Mouse (Mus musculus) liver, embryonic 13.5 days (tissue): ENCODE measurements at regions not wholly inside any gene's neighbourhood (a gene's known extent, or its start where the extent isn't known, plus 50 kb on each side); places are given as distances from the start of the nearest gene placed in this dataset.
"Not testable (repeated sequence)": the region's sequence is repeated elsewhere in the genome, so short reads cannot be mapped to it uniquely, and the experiment has no call there.

Experiments
- ATAC-seq: fragments of 200-750 bp; cut with Nextera tagmentation; 2 replicates; pipeline ENCODE4 v1.8.0; 2017; ENCODE audit warnings: low read depth, mild to moderate bottlenecking, moderate number of reproducible peaks, moderate library complexity
- DNase-seq: peaks from one replicate; pipeline ENCODE4 v3.0.0; 2022
- H3K27ac ChIP-seq: fragments of 300-500 bp; sonication (generic); 2 replicates; pipeline ENCODE4 v1.5.1; 2015; ENCODE audit warnings: moderate library complexity, mild to moderate bottlenecking, inconsistent platforms
- H3K27me3 ChIP-seq: fragments of 300-500 bp; sonication (generic); 2 replicates; pipeline ENCODE4 v1.6.1; 2015; ENCODE audit warnings: mild to moderate bottlenecking, inconsistent platforms
- H3K36me3 ChIP-seq: fragments of 300-500 bp; sonication (generic); 2 replicates; pipeline ENCODE4 v1.6.1; 2015; ENCODE audit warnings: mild to moderate bottlenecking, inconsistent platforms
- H3K4me1 ChIP-seq: fragments of 300-500 bp; sonication (generic); replicated peaks from 2 replicates; pipeline ENCODE4 v1.6.1; 2015; ENCODE audit warnings: inconsistent platforms
- H3K4me2 ChIP-seq: fragments of 300-500 bp; sonication (generic); 2 replicates; pipeline ENCODE4 v1.6.1; 2015; ENCODE audit warnings: inconsistent platforms, mild to moderate bottlenecking, moderate library complexity
- H3K4me3 ChIP-seq: fragments of 300-500 bp; sonication (generic); replicated peaks from 2 replicates; pipeline ENCODE4 v1.5.1; 2015; ENCODE audit warnings: mild to moderate bottlenecking, inconsistent platforms
- H3K9ac ChIP-seq: fragments of 300-500 bp; sonication (generic); 2 replicates; pipeline ENCODE4 v1.6.1; 2015; ENCODE audit warnings: mild to moderate bottlenecking, inconsistent platforms
- H3K9me3 ChIP-seq: fragments of 300-500 bp; sonication (generic); replicated peaks from 2 replicates; pipeline ENCODE4 v1.6.1; 2016; ENCODE audit warnings: inconsistent platforms
- WGBS: fragments of 180-500 bp; shearing (Covaris S2); methylation state at CpG from one replicate; pipeline ENCODE4 v1.1.7; 2015; ENCODE audit not compliant: insufficient replicate concordance; 5-methylcytosine and 5-hydroxymethylcytosine counted together

GRCm38 (mm10) chr5:129256136-129256535 lies 159.6 kb downstream of the Adgrd1 start:
- Histone ChIP-seq H3K4me1 (peaks cover 4% of the 10 kb centered on the region; the same call in 1 of the 2 replicates), H3K9ac (no peak overlapping the region), H3K9me3 (peaks cover 23% of the 10 kb centered on the region), H3K36me3 (no peaks in the 10 kb centered on the region), H3K27me3 (no peaks in the 10 kb centered on the region), H3K27ac (no peak overlapping the region), H3K4me3 (no peak overlapping the region), H3K4me2 (no peak overlapping the region)
- DNase-seq (no peak), ATAC-seq (no peak)
- 63% methylated on average over 9 of the region's 9 CpGs for WGBS

GRCm38 (mm10) chr5:129257206-129257605 lies 160.7 kb downstream of the Adgrd1 start:
- no peaks in the 10 kb centered on the region for H3K36me3 ChIP-seq
- H3K27ac ChIP-seq: no peak overlapping the region
- WGBS: 49% methylated on average over 5 of the region's 5 CpGs
- ATAC-seq: no peak
- H3K4me2 ChIP-seq: no peak overlapping the region
- peaks cover 4% of the 10 kb centered on the region; the same call in 1 of the 2 replicates for H3K4me1 ChIP-seq
- no peak for DNase-seq
- no peaks in the 10 kb centered on the region for H3K27me3 ChIP-seq
- no peak overlapping the region for H3K9ac ChIP-seq
- H3K4me3 ChIP-seq: no peak overlapping the region
- peaks cover 20% of the 10 kb centered on the region for H3K9me3 ChIP-seq

- peaks cover 4% of the 10 kb centered on the region; the same call in 1 of the 2 replicates for H3K9me3 ChIP-seq
Measured at GRCm38 (mm10) chr5:129260689-129261088, 164.1 kb downstream of the Adgrd1 start.

GRCm38 (mm10) chr5:129263118-129263517 lies 166.6 kb downstream of the Adgrd1 start:
- no peak overlapping the region for H3K4me2 ChIP-seq
- no peaks in the 10 kb centered on the region for H3K9me3 ChIP-seq
- H3K27ac ChIP-seq: no peak overlapping the region
- H3K27me3 ChIP-seq: no peaks in the 10 kb centered on the region
- no peaks in the 10 kb centered on the region for H3K36me3 ChIP-seq
- no peak overlapping the region for H3K4me3 ChIP-seq
- DNase-seq (no peak), ATAC-seq (no peak)
- H3K9ac ChIP-seq: no peak overlapping the region
- 60% methylated on average over 9 of the region's 9 CpGs for WGBS
- H3K4me1 ChIP-seq: peaks cover 11% of the 10 kb centered on the region

More at GRCm38 (mm10) chr5:129260689-129261088, 164.1 kb downstream of the Adgrd1 start:
- Histone ChIP-seq H3K9ac (no peak overlapping the region), H3K4me1 (peaks cover 11% of the 10 kb centered on the region), H3K4me2 (no peak overlapping the region), H3K27me3 (no peaks in the 10 kb centered on the region), H3K4me3 (no peak overlapping the region), H3K27ac (no peak overlapping the region), H3K36me3 (no peaks in the 10 kb centered on the region)
- DNase-seq (no peak), ATAC-seq (no peak)
- WGBS: 21% methylated on average over 9 of the region's 9 CpGs

GRCm38 (mm10) chr5:129264363-129264762 lies 167.8 kb downstream of the Adgrd1 start:
- Histone ChIP-seq H3K9ac (no peak overlapping the region), H3K9me3 (no peaks in the 10 kb centered on the region), H3K4me1 (peaks cover 11% of the 10 kb centered on the region), H3K4me3 (no peak overlapping the region), H3K4me2 (no peak overlapping the region), H3K27me3 (peaks cover 9% of the 10 kb centered on the region), H3K27ac (no peak overlapping the region), H3K36me3 (no peaks in the 10 kb centered on the region)
- WGBS: 80% methylated on average over 15 of the region's 15 CpGs
- no peak for DNase-seq
- no peak for ATAC-seq

- WGBS: 14% methylated on average over 9 of the region's 9 CpGs
- no peak overlapping the region for H3K4me2 ChIP-seq
- no peak overlapping the region for H3K4me3 ChIP-seq
- H3K36me3 ChIP-seq: no peaks in the 10 kb centered on the region
- H3K27me3 ChIP-seq: peaks cover 24% of the 10 kb centered on the region
- H3K4me1 ChIP-seq: peaks cover under 1% of the 10 kb centered on the region; the same call in 1 of the 2 replicates
- ATAC-seq (no peak), DNase-seq (no peak)
- H3K9ac ChIP-seq: no peak overlapping the region
- H3K27ac ChIP-seq: no peak overlapping the region
- no peaks in the 10 kb centered on the region for H3K9me3 ChIP-seq
Measured at GRCm38 (mm10) chr5:129268456-129268855, 171.9 kb downstream of the Adgrd1 start.

GRCm38 (mm10) chr5:129270051-129270472 lies 173.5 kb downstream of the Adgrd1 start:
- DNase-seq (no peak), ATAC-seq (no peak)
- H3K9ac ChIP-seq: no peak overlapping the region
- H3K4me2 ChIP-seq: no peak overlapping the region
- no peaks in the 10 kb centered on the region for H3K4me1 ChIP-seq
- peaks cover 24% of the 10 kb centered on the region for H3K27me3 ChIP-seq
- 18% methylated on average over 5 of the region's 5 CpGs for WGBS
- no peaks in the 10 kb centered on the region for H3K9me3 ChIP-seq
- no peaks in the 10 kb centered on the region for H3K36me3 ChIP-seq
- no peak overlapping the region for H3K27ac ChIP-seq
- no peak overlapping the region for H3K4me3 ChIP-seq

- Histone ChIP-seq H3K36me3 (no peaks in the 10 kb centered on the region), H3K27ac (no peak overlapping the region), H3K4me1 (no peaks in the 10 kb centered on the region), H3K9ac (no peak overlapping the region), H3K4me3 (no peak overlapping the region), H3K27me3 (no peaks in the 10 kb centered on the region; the same call in 1 of the 2 replicates), H3K9me3 (no peaks in the 10 kb centered on the region), H3K4me2 (no peak overlapping the region)
- DNase-seq (no peak), ATAC-seq (no peak)
- WGBS: 16% methylated on average over 2 of the region's 2 CpGs
Measured at GRCm38 (mm10) chr5:129281406-129281805, 184.9 kb downstream of the Adgrd1 start.

- Histone ChIP-seq H3K4me1 (no peaks in the 10 kb centered on the region), H3K4me3 (no peak overlapping the region), H3K27me3 (no peaks in the 10 kb centered on the region; the same call in 1 of the 2 replicates), H3K9ac (no peak overlapping the region), H3K27ac (no peak overlapping the region), H3K36me3 (no peaks in the 10 kb centered on the region), H3K9me3 (no peaks in the 10 kb centered on the region), H3K4me2 (no peak overlapping the region)
- ATAC-seq: no peak
- DNase-seq: no peak
- 8% methylated on average over 8 of the region's 8 CpGs for WGBS
Measured at GRCm38 (mm10) chr5:129282133-129282532, 185.6 kb downstream of the Adgrd1 start.

GRCm38 (mm10) chr5:129282826-129283225 lies 186.3 kb downstream of the Adgrd1 start:
- DNase-seq (no peak), ATAC-seq (no peak)
- WGBS: 15% methylated on average over 5 of the region's 5 CpGs
- Histone ChIP-seq H3K27ac (no peak overlapping the region), H3K4me1 (no peaks in the 10 kb centered on the region), H3K27me3 (no peaks in the 10 kb centered on the region; the same call in 1 of the 2 replicates), H3K9ac (no peak overlapping the region), H3K36me3 (no peaks in the 10 kb centered on the region), H3K9me3 (no peaks in the 10 kb centered on the region), H3K4me2 (no peak overlapping the region), H3K4me3 (no peak overlapping the region)

GRCm38 (mm10) chr5:129287481-129287880 lies 190.9 kb downstream of the Adgrd1 start:
- Histone ChIP-seq H3K36me3 (no peaks in the 10 kb centered on the region), H3K27ac (no peak overlapping the region), H3K4me2 (no peak overlapping the region), H3K27me3 (no peaks in the 10 kb centered on the region; the same call in 1 of the 2 replicates), H3K4me1 (no peaks in the 10 kb centered on the region), H3K9me3 (no peaks in the 10 kb centered on the region), H3K4me3 (no peak overlapping the region), H3K9ac (no peak overlapping the region)
- 14% methylated on average over 8 of the region's 8 CpGs for WGBS
- DNase-seq (no peak), ATAC-seq (no peak)

GRCm38 (mm10) chr5:129292821-129293220 lies 196.3 kb downstream of the Adgrd1 start:
- not testable (repeated sequence) for H3K9me3 ChIP-seq, H3K27ac ChIP-seq, H3K4me1 ChIP-seq, H3K9ac ChIP-seq, H3K36me3 ChIP-seq, ATAC-seq, H3K4me3 ChIP-seq, H3K4me2 ChIP-seq, H3K27me3 ChIP-seq, DNase-seq
- WGBS: 61% methylated on average over 10 of the region's 10 CpGs
